In the genomic region with DNA sequence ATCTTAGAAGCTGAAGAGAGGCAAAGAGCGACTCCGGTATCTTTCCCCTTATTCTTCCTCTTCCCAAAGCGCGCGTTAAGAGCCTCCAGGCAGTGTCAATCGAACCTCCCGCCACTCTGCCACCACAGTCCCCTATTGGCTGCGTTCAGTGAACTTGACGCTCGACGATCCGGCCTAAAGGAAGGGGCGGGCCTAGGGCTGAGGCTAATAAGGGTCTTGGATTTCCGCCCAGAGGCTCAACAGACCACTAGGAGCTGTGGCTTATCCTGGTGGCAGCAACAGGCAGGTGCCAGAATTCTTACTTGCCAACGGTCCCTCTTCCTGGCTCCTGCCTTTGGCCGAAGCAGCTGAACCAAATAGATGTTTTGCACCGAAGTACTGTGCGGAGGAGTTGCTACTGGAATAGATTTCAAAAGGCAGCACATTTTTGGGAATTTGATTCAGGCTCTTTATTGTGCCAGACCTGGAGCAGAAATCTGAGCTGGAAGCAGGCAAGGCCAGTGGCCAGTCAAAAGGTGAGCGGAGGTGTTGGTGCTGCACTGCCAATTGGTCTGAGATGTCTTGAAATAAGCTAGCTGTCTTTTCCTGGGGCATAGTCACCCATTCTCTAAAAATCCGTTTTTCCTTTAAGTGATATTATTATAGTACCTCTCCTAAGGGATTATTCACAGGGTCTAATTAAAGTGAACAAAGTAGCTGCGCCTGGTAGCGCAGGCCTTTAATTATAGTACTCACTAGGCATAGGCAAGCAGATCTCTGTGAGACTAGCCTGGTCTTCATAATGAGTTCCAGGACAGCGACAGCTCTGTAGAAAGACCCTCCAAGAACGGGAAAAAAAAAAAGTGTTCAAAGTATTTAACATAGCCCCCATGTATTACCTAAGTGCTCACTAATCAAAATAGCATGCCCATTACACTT, we compare ENCODE assay signal across 8 mouse cellular contexts. TPM values are rescaled to one million over a fixed set of nuclear protein-coding genes. Genes with fewer than 3 reads are reported as not detected.
DNase-seq lines count a peak whose midpoint lies in the region; ATAC-seq lines count a peak whose summit lies in the region.

TSS of gene Rad54l (minus strand) at position 89 of the 918 bp plus-strand sequence.
TSS of gene Pomgnt1 (plus strand) at position 239 of the 918 bp plus-strand sequence.

- H3K27me3 ChIP-seq in hindbrain, embryonic 14.5 days (ENCODE audit: control insufficient read depth, insufficient read depth, low read length) = no peaks in the 10 kb centered on the region

- H3K4me3 ChIP-seq in hindbrain, embryonic 14.5 days (replicated peaks; ENCODE audit: low read length) = peak within 1 kb of the TSS; percentile 46
- peak within 1 kb of the TSS; percentile 90 for H3K4me3 ChIP-seq in macrophage (ENCODE audit: inconsistent target)

- H3K9me3 ChIP-seq in hindbrain, embryonic 14.5 days (ENCODE audit: control insufficient read depth, low read length) = no peaks in the 10 kb centered on the region

- H3K4me2 ChIP-seq in hindbrain, embryonic 14.5 days (replicated peaks) = peak within 1 kb of the TSS; percentile 67

- peaks cover 7% of the 10 kb centered on the region; the same call in 1 of the 2 replicates for H3K4me1 ChIP-seq in hindbrain, embryonic 14.5 days (replicated peaks; ENCODE audit: control insufficient read depth, insufficient read depth, low read length)

- peak within 1 kb of the TSS; percentile 71 for H3K9ac ChIP-seq in hindbrain, embryonic 14.5 days

- H3K36me3 ChIP-seq in hindbrain, embryonic 14.5 days (replicated peaks; ENCODE audit: control insufficient read depth, insufficient read depth) = no peaks in the 10 kb centered on the region
- H3K36me3 ChIP-seq in macrophage (ENCODE audit: inconsistent target) = no peaks in the 10 kb centered on the region

- peak within 1 kb of the TSS; percentile 56; the same call in 1 of the 2 replicates for H3K27ac ChIP-seq in hindbrain, embryonic 14.5 days
- H3K27ac ChIP-seq in macrophage = peak within 1 kb of the TSS; percentile 59

- peak; percentile 89 for DNase-seq in WW6 (ENCODE audit: low read depth, low spot score)
- peak; percentile 71 to 84 for DNase-seq in cerebellum, postnatal 25 days
- DNase-seq in frontal cortex, postnatal 25 days (ENCODE audit: low spot score in 2 of 2) = peak; percentile 39 to 61
- DNase-seq in hindbrain, embryonic 14.5 days (ENCODE audit: low spot score) = peak; percentile 91
- peak; percentile 58 for DNase-seq in left cerebral cortex, adult 11 months (ENCODE audit: low spot score)
- DNase-seq in retina, postnatal 7 days (ENCODE audit: low read depth, low spot score) = peak; percentile 92
- peak; percentile 48 to 70 for DNase-seq in urinary bladder, adult 18-20 months (ENCODE audit: low spot score in 2 of 2)

- ATAC-seq in hindbrain, embryonic 14.5 days (ENCODE audit: low FRiP score) = peak; percentile 96

- peaks cover 15% of the 10 kb centered on the region for H3K79me2 ChIP-seq in macrophage (ENCODE audit: inconsistent target)

- 6% methylated on average over 24 of the region's 24 CpGs for WGBS in hindbrain, embryonic 14.5 days
- WGBS in macrophage (ENCODE audit: missing documents) = 5% methylated on average over 21 of the region's 24 CpGs

RNA-seq across cellular contexts. Expression of gene Rad54l, which starts in this region (rescaled TPM):
- polyA plus RNA-seq in hindbrain, embryonic 14.5 days (2014; fragmentation: Nextera tagmentation; extraction: Ambion mirVana) = 7.0 and 7.2 TPM in 2 replicates
- total RNA-seq in macrophage (2018; cell fraction: chromatin; rRNA removed) = 10 to 100 TPM in 20 of 26 experiments, 1 to 10 TPM in 6; 4.4 to 33.6 (median 15.3) TPM
- total RNA-seq in macrophage (2018; cell fraction: cytosol; rRNA removed) = 1 to 10 TPM; 2.1 to 6.7 (median 3.7) TPM
- total RNA-seq in macrophage (2018; cell fraction: nucleus; rRNA removed) = 10 to 100 TPM in 6 of 26 experiments, 1 to 10 TPM in 20; 2.3 to 50.1 (median 8.6) TPM
- 2.2 to 12.5 TPM (median 3.6 TPM) in 3 replicates for polyA plus RNA-seq in macrophage (2018)

RNA-seq across cellular contexts. Expression of gene Pomgnt1, which starts in this region (rescaled TPM):
- polyA plus RNA-seq in hindbrain, embryonic 14.5 days (2014; fragmentation: Nextera tagmentation; extraction: Ambion mirVana) = 72.1 and 73.8 TPM in 2 replicates
- total RNA-seq in macrophage (2018; cell fraction: chromatin; rRNA removed) = 100 to 1,000 TPM in 1 of 26 experiments, 10 to 100 TPM in 25; 28.5 to 142 (median 57.1) TPM
- total RNA-seq in macrophage (2018; cell fraction: cytosol; rRNA removed) = 10 to 100 TPM; 12.4 to 24.5 (median 19.5) TPM
- total RNA-seq in macrophage (2018; cell fraction: nucleus; rRNA removed) = 10 to 100 TPM; 20.0 to 68.1 (median 34.1) TPM
- 16.6 to 29.9 TPM (median 17.1 TPM) in 3 replicates for polyA plus RNA-seq in macrophage (2018)

Comparison
In these comparisons a context has a peak if more than half of its experiments do, and no peak if none do; other contexts are left out.
1. Peak in every context shown above with its lines: DNase-seq, ATAC-seq, H3K4me3 ChIP-seq and H3K27ac ChIP-seq.